Mouse (Mus musculus) myocyte (in vitro differentiated cells): ENCODE data around the gene Wars. TPM values are rescaled to one million over a fixed set of nuclear protein-coding genes. Genes with fewer than 3 reads are reported as not detected.

ENCODE experiments used
- H3K27me3 ChIP-seq: one replicate; pipeline ENCODE4 v1.6.1; 2011; ENCODE audit not compliant: control insufficient read depth, insufficient read depth, insufficient read length
- H3K36me3 ChIP-seq: one replicate; pipeline ENCODE4 v1.6.1; 2011; ENCODE audit not compliant: control insufficient read depth, insufficient read depth
- H3K4me2 ChIP-seq: one replicate; pipeline ENCODE4 v1.6.1; 2011; ENCODE audit warnings: low read depth, control low read depth
- H3K4me3 ChIP-seq: one replicate; pipeline ENCODE4 v1.5.1; 2011; ENCODE audit warnings: mild to moderate bottlenecking, control low read depth, moderate library complexity
- H3K79me2 ChIP-seq: one replicate; pipeline ENCODE4 v1.6.1; 2011; ENCODE audit not compliant: control insufficient read depth, insufficient read depth
- H3ac ChIP-seq: one replicate; pipeline ENCODE4 v1.6.1; 2011; ENCODE audit not compliant: control insufficient read depth, insufficient read length
- CEBPB ChIP-seq: IDR thresholded peaks from 2 replicates; pipeline ENCODE4 v1.6.1; 2011; ENCODE audit warnings: mild to moderate bottlenecking, moderate library complexity; ENCODE audit not compliant: poor library complexity, insufficient read depth, severe bottlenecking
- E2F4 ChIP-seq: IDR thresholded peaks from one replicate; pipeline ENCODE4 v1.6.1; 2011; ENCODE audit warnings: mild to moderate bottlenecking, control low read depth, moderate library complexity; ENCODE audit not compliant: insufficient read depth
- MAX ChIP-seq: IDR thresholded peaks from one replicate; pipeline ENCODE4 v1.6.1; 2011; ENCODE audit warnings: low read depth, mild to moderate bottlenecking, control low read depth
- MYOD1 ChIP-seq, 3 experiments: IDR thresholded peaks; one replicate each; pipeline ENCODE4 v1.6.1; 2011; ENCODE audit warnings: control low read depth in 2 of 3, low read depth in 2 of 3, mild to moderate bottlenecking in 2 of 3, moderate library complexity in 1 of 3; ENCODE audit not compliant: insufficient read length in 2 of 3, control insufficient read depth in 1 of 3
- MYOG ChIP-seq, 3 experiments: IDR thresholded peaks; one replicate each; pipeline ENCODE4 v1.6.1; 2011; ENCODE audit warnings: control low read depth in 2 of 3, low read depth in 2 of 3, mild to moderate bottlenecking in 2 of 3; ENCODE audit not compliant: insufficient read length in 2 of 3, control insufficient read depth in 1 of 3, insufficient read depth in 1 of 3
- POLR2A ChIP-seq: IDR thresholded peaks from one replicate; pipeline ENCODE4 v1.6.1; 2011; ENCODE audit warnings: low read depth, mild to moderate bottlenecking, control low read depth, moderate library complexity; ENCODE audit not compliant: insufficient read length
- POLR2AphosphoS2 ChIP-seq: IDR thresholded peaks from one replicate; pipeline ENCODE4 v1.6.1; 2011; ENCODE audit warnings: low read depth, control low read depth; ENCODE audit not compliant: insufficient read length
- REST ChIP-seq: IDR thresholded peaks from one replicate; pipeline ENCODE4 v1.6.1; 2011; ENCODE audit warnings: mild to moderate bottlenecking, control low read depth, moderate library complexity; ENCODE audit not compliant: insufficient read depth, insufficient read length
- SRF ChIP-seq: IDR thresholded peaks from one replicate; pipeline ENCODE4 v1.6.1; 2011; ENCODE audit warnings: low read depth; ENCODE audit not compliant: control insufficient read depth, insufficient read length
- TCF12 ChIP-seq: IDR thresholded peaks from one replicate; pipeline ENCODE4 v1.6.1; 2011; ENCODE audit warnings: mild to moderate bottlenecking, control low read depth; ENCODE audit not compliant: poor library complexity, insufficient read depth, severe bottlenecking
- TCF3 ChIP-seq: IDR thresholded peaks from one replicate; pipeline ENCODE4 v1.6.1; 2011; ENCODE audit warnings: low read depth, control low read depth; ENCODE audit not compliant: insufficient read length
- USF1 ChIP-seq: IDR thresholded peaks from one replicate; pipeline ENCODE4 v1.6.1; 2011; ENCODE audit warnings: low read depth, mild to moderate bottlenecking, control low read depth, moderate library complexity
- polyA plus RNA-seq: library from polyadenylated mRNA; unstranded; fragments of >200 nt; fragmentation: generic; extraction: Trizol; gene quantifications from one replicate; pipeline ENCODE4 v1.2.1, GENCODE M21; 2012; ENCODE audit warnings: missing spikeins

The Wars gene
- polyA plus RNA-seq, 1 experiment = 180 TPM

DNA sequence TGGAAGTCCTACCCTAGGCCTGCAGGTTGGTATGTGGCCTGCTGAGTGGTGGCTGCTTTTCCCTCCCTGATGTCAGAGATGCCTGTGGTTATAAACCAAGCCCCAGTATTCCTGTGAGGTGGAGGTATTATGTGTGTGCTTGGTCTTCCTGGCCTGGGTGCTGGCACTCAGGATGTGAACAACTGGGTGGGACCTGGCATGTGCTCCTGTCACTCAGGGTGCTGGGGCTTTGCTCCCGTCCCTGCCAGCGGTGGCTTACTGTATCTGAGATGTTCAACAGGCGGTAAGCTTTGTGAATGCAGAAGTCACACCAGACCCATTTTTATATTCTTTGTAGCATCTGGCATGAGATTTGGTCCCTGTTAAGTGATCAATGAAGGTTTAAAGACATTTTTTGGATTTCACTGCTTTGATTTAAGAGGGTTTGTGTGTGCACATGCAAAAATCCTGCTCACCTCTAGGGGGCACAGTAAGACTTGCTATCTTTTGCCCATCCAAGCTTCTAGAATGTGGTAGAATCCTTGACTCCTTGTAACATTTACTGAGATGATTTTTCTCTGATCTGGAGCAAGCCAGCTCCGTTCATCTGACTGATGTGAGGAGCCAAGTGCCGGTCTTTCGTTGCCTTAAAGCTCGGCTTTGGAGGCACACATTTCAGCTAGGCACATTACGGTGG is 9.8 kb upstream of the Wars start:
- Histone ChIP-seq H3K27me3 (no peaks in the 10 kb centered on the region), H3K36me3 (no peaks in the 10 kb centered on the region), H3K79me2 (no peaks in the 10 kb centered on the region), H3ac (no peak overlapping the region), H3K4me2 (no peak overlapping the region), H3K4me3 (no peak overlapping the region)
- TF ChIP-seq REST (no peak), TCF3 (peak; percentile 19), MYOG (IDR thresholded peaks at IDR 0.05; ENCODE audit: control insufficient read depth in 1 of 3, insufficient read depth in 1 of 3, insufficient read length in 2 of 3, low read depth in 2 of 3) (peak in 1 of 3 experiments; percentile 8), MYOD1 (IDR thresholded peaks at IDR 0.05; ENCODE audit: control insufficient read depth in 1 of 3, insufficient read length in 2 of 3, low read depth in 2 of 3) (peak in 2 of 3 experiments; percentile 79 to 83), E2F4 (no peak)

DNA sequence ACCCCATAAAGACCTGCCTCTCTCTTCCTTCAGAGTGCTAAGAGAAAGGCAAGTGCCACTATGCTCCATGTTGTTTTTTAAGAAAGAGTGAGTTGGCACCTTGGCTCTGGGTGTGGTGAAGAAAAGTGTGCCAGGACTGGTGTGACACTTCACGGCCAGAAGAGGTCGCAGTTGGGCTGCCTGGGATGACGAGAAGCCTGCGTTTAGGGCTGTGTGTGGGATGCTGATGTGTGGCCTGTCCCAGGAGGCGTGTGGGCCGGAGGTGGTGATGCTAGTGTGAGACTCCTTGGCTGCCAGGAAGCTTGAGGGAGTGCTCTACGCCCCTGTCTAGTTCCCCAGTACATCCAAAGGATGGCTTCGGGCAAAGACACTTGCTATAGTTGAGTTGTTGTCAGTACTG is 9.0 kb upstream of the Wars start:
- H3K79me2 ChIP-seq = no peaks in the 10 kb centered on the region
- H3K4me3 ChIP-seq = no peak overlapping the region
- H3ac ChIP-seq = no peak overlapping the region
- H3K4me2 ChIP-seq = no peak overlapping the region
- TF ChIP-seq POLR2AphosphoS2 = no peak
- no peak for TF ChIP-seq CEBPB
- no peak for TF ChIP-seq TCF3
- TF ChIP-seq SRF = no peak
- no peak for TF ChIP-seq USF1
- TF ChIP-seq E2F4 = no peak
- no peak for TF ChIP-seq MYOG (IDR thresholded peaks at IDR 0.05; ENCODE audit: control insufficient read depth in 1 of 3, insufficient read depth in 1 of 3, insufficient read length in 2 of 3, low read depth in 2 of 3)
- TF ChIP-seq REST = no peak
- TF ChIP-seq MAX = no peak
- TF ChIP-seq POLR2A = no peak
- TF ChIP-seq MYOD1 (IDR thresholded peaks at IDR 0.05; ENCODE audit: control insufficient read depth in 1 of 3, insufficient read length in 2 of 3, low read depth in 2 of 3) = no peak
- H3K36me3 ChIP-seq = no peaks in the 10 kb centered on the region
- H3K27me3 ChIP-seq = no peaks in the 10 kb centered on the region

DNA sequence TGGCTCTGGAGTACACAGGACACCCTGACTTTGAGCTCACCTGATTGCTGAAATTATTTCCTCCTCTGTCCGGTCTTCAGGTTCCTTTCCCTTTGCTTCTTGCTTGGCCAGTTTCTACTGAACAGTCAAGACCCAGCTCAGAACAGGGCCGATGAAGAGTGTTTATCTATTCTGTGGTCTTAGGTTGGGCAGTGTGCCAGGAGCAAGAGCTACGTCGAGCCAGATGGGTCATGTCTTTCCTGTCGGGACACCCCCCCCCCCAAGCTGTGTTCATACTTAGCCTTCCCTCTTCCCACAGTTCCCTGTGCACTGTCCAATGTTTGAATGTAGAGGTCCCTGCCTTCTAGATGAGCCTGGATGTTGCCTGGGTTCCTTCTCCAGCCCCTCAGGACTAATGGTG is 7.4 kb upstream of the Wars start:
- Histone ChIP-seq H3ac (no peak overlapping the region), H3K4me3 (no peak overlapping the region), H3K36me3 (no peaks in the 10 kb centered on the region), H3K27me3 (no peaks in the 10 kb centered on the region), H3K4me2 (no peak overlapping the region), H3K79me2 (no peaks in the 10 kb centered on the region)
- no peak for TF ChIP-seq POLR2AphosphoS2
- TF ChIP-seq MYOD1 (IDR thresholded peaks at IDR 0.05; ENCODE audit: control insufficient read depth in 1 of 3, insufficient read length in 2 of 3, low read depth in 2 of 3) = no peak
- no peak for TF ChIP-seq CEBPB
- TF ChIP-seq E2F4 = no peak
- no peak for TF ChIP-seq TCF12
- no peak for TF ChIP-seq MYOG (IDR thresholded peaks at IDR 0.05; ENCODE audit: control insufficient read depth in 1 of 3, insufficient read depth in 1 of 3, insufficient read length in 2 of 3, low read depth in 2 of 3)
- no peak for TF ChIP-seq USF1
- TF ChIP-seq MAX = no peak
- TF ChIP-seq POLR2A = no peak

DNA sequence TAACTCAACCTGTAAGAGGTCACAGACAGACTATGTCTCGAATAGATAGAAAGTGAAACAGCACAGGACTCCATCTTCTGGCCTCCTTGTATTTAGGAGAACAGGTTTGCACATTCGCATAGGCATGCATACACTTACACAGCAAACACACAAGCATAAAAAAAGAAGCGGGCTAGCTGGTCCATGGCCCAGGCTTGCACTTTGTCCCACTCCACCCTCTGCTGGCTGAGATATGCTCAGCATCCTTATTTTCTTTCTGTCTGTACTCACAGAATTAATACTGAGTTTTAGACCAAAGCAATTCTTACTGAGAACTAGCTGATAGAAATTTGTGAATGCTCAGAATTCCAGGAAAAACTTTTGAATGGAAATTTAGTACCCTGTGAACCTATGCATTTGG is 2.0 kb upstream of the Wars start:
- H3K79me2 ChIP-seq = peaks cover 30% of the 10 kb centered on the region
- TF ChIP-seq TCF3 (no peak), E2F4 (no peak), MYOG (IDR thresholded peaks at IDR 0.05; ENCODE audit: control insufficient read depth in 1 of 3, insufficient read depth in 1 of 3, insufficient read length in 2 of 3, low read depth in 2 of 3) (no peak), SRF (no peak), POLR2AphosphoS2 (no peak), POLR2A (no peak), CEBPB (no peak), MAX (no peak), MYOD1 (IDR thresholded peaks at IDR 0.05; ENCODE audit: control insufficient read depth in 1 of 3, insufficient read length in 2 of 3, low read depth in 2 of 3) (no peak)
- no peak overlapping the region for H3K4me3 ChIP-seq
- H3K4me2 ChIP-seq = no peak overlapping the region
- H3K27me3 ChIP-seq = no peaks in the 10 kb centered on the region
- no peak overlapping the region for H3ac ChIP-seq
- peaks cover 9% of the 10 kb centered on the region for H3K36me3 ChIP-seq

GRCm38 (mm10) chr12:108894432-108894816 is 450 bp upstream of the Wars start:
- Histone ChIP-seq H3K4me2 (peak overlapping the region; percentile 65), H3K79me2 (peaks cover 46% of the 10 kb centered on the region), H3K36me3 (peaks cover 25% of the 10 kb centered on the region), H3K4me3 (peak overlapping the region; percentile 78), H3ac (peak overlapping the region; percentile 60), H3K27me3 (no peaks in the 10 kb centered on the region)
- TF ChIP-seq CEBPB (no peak), MAX (no peak), SRF (no peak), E2F4 (no peak), POLR2AphosphoS2 (no peak), TCF12 (no peak)
